Mouse (Mus musculus): ENCODE measurements at regions not wholly inside any gene's neighbourhood (a gene's known extent, or its start where the extent isn't known, plus 50 kb on each side); places are given as distances from the start of the nearest gene placed in this dataset.
"Not testable (repeated sequence)": the region's sequence is repeated elsewhere in the genome, so short reads cannot be mapped to it uniquely, and the experiment has no call there.

DNA sequence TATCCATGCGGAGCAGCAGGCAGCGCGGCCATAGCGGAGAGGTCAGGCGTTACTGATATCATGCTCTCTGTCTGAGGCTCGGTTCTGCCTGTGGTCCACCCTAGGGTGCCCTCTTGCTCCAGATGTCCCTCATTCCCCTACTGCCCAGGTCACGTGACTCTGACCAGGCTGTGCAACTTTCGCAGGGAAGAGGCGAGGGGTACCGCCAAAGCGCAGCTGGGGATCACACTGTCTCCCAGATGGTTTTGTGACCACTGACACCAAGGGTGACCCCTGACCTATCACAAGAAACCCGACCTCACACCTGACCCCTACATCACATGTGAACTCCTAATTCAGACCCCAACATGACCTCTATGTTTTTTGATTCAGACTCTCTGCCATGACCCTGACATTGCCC lies 50.8 kb downstream of the Gm10139 start:
- not testable (repeated sequence) for DNase-seq

DNA sequence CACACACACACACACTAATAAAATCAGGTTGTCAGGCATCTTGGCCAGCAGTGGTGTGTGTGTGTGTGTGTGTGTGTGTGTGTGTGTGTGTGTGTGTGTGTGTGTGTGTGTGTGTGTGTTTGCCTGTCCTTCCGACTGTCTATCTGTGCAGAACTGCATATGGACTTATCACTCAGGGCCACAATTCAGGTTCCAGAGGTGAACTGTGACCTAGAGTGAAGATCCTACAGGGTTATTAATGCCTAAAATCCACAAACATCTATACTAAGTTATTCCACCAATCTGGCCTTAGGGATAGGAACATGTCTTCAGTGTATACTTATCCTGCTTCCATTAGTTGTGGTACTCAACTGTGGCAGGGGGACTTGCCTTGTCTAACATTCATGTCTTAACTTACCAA lies 73.8 kb downstream of the Gm10139 start:
- DNase-seq = not testable (repeated sequence)

DNA sequence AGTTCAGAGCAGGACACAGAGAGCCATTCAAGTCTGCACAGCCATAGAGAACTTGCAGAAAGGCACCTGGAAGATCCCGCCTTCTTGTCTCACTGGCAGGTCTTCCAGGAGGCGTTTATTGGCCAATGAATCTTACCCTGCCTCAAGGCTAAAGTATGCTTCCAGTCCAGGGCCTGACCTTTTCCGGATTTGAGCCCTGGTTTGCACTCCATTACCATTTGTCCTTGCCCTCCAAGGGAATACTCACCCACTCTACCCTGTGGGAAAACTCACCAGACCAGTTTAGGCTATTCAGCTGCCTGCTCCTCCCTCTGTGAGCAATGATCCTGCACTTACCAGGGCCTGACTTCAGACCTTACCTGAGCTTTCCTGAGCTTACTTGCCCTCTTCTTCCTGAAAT lies 107.7 kb downstream of the Gm10139 start:
- not testable (repeated sequence) for DNase-seq

DNA sequence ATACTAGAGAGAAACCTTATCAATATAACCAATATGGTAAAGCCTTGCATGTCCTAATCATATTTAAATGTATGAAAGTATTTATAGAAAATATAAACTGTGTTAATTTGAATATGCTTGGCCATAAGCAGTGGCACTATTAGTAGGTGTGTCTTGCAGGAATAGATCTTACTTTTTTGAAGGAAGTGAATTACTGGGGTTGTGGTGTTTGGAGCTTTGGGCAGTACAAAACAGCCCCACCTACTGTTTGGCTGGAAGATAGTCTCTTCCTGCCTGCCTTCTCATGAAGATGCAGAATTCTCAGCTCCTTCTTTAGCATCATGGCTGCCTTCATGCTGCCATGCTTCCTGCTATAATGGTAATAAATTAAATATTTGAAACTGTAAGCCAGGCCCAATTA lies 137.8 kb downstream of the Gm10139 start:
- DNase-seq = not testable (repeated sequence)

DNA sequence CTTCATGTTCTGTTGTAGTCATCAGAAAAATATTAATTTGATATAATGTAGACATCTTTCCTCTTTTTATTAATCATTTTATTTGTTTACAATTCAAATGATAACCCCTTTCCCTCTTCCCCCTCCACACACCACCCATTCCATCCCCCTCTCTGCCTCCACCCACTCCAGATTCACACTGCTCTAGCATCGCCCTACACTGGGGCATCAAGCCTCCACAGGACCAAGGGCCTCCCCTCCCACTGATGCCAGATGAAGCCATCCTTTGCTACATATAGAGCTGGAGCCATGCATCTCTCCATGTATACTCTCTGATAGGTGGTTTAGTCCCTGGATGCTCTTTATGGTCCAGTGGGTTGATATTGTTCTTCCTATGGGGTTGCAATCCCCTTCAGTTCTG lies 147.4 kb downstream of the Gm10139 start:
- DNase-seq = peak in 1 of 2 experiments; percentile 3

All from lung, adult 18-20 months (tissue).